Mouse (Mus musculus): ENCODE results near the gene Hip1r.

Gene Hip1r

DNA sequence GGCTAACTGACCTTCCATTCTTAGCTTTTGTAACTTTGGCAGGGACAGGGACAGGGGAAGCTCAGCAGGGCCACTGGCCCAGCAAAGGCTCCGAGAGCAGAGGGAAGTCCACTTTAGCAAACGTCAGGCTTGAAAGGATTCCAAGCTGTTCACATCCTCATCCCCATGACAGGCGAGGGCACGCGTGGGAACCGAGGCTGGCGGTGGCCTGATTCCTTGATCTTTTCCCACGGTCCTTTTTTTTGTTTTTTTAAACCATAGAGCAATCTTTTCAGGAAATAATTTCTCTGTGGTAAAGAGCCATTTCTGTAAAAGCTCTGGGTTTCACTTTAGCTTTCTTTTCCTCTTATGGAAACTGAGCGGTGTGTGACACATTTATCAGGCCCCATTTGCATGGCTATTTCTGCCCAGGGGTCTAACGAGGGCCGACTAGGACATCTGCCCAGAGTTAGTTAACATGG is 41.4 kb downstream of the Hip1r start:
- CTCF ChIA-PET, result interaction anchor here (0.6 to 1.2 kb wide), 4 partner anchors 9 to 97 kb away, joined by 3 to 5 read pairs (median 4); no protein-coding TSS in a partner anchor

DNA sequence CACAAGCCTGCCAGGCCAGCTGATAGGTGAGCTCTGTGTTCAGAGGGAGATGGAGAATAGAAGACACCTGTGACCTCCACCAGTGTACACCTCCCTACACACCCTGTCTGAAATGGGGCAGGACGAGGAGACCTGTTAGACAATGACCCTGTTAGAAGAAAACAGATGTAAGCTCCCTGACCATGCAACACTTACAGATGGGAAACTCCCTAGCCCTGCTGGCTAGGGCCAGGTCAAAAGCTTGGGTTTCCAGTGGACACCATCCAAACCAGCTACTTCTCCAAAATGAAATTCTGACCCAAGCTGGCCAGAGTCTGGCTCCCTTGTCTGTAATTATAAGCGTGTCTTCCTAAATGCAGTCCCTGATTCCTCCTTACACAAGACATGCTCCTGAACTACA is 42.3 kb downstream of the Hip1r start:
- CTCF ChIA-PET, result interaction anchor here (1.2 kb wide), 1 partner anchor 8 kb away, joined by 5 read pairs; no protein-coding TSS in a partner anchor

DNA sequence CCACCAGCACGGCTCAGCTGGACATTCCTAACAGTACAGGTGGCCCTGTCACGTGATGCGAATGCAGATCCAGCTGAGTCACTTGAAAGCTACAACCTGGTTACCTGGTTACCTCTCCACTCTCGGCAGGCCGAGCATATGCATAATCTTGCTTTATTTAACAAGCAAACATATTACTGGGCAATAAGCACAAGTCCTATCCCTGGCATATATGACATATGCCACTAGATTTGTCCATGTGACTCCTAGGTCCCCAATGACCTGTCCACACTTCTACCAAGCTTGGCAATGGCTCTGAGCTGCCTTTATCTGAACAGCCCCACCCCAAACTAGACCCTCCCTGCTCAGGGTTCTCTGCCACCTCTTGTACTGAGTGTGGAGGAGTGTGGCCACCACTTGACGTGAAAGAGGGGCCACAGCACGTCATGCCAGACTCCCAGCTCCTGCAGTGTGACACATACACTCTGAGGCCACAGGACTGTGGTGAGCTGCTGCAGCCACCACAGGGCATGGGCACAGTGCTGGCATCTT is 42.9 kb downstream of the Hip1r start:
- CTCF ChIA-PET, result interaction anchor here (0.6 kb wide), 1 partner anchor 66 kb away, joined by 3 read pairs; no protein-coding TSS in a partner anchor

DNA sequence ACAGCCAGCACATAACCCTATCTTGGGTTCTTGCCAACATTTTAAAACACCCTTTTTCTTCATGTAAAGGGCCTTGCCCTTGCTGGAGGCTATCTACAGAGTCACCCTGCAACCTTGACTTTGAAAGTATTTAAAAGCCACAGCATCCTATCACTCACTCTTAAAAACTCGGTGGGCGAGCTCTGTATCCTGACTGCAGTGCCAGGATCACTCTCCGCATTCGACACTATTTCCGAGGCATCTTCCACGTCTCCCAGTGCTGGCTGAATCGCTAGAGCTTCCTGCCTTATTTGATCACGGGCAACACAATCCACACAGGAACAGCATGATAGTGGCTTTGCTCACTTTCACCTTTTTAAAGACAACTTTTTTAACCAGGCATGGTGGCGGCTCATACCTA is 44.5 kb downstream of the Hip1r start:
- CTCF ChIA-PET, result interaction anchor here (0.5 to 1.9 kb wide), 2 partner anchors 14 to 22 kb away, joined by 4 read pairs; no protein-coding TSS in a partner anchor

DNA sequence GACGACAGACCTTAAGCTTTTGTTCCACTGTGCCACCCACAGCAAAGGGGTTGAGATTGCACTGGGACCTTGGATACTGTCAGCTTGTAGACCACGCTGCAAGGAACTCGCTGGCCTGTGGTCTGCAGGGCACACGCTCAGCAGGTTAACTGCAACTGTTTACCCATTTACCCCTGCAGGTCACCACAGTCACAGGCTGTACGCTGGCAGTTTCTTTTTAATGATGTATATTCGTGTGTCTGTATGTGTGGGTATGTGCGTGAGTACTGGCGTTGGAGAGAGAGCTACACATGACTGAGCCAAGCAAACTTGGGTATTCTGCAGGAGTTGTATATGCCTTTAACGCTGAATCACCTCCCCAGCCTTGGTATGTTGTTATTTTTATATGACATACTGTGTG is 45.2 kb downstream of the Hip1r start:
- CTCF ChIA-PET, result interaction anchor here (1.2 to 1.9 kb wide), 3 partner anchors 12 to 20 kb away, joined by 3 to 4 read pairs (median 3); no protein-coding TSS in a partner anchor

DNA sequence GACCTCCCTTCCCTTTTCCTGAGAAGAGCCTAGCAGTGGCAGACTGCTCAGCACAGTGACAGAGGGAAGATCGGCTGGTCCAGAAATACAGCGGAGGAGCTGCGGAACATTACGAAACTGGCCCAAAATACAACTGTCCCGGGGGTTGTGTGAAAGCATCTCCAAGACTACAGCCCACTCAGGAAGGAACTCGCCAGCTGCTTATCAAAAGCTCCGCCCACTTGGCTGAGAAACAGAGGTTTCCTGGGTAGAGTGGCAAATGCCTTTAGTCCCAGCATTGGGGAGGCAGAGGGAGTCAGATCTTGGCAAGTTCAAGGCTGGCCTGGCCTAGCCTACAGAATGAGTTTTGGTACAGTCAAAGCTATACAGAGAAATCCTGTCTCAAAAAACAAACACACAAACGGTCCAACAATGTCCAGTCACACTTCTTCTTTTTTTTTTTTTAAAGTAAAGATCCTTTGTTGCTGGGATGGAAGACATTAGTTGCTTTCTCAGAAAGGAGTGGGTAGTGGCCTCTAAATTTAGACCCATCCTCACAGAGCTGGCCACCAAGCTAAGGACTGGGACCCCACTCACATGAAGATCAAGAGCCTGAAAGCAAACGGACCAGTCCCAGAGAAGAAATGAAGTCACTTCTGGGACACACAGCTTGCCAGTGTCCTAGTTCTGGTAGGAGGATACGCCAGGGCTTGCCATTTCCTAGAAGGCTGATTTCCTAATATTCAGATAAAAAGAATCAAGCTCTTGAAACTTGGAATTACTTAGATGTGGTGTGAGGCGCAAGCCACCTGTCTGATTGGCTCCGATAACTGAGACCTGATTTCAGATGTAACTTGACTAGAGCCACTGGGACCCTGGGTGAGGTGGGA is 46.2 kb downstream of the Hip1r start:
- CTCF ChIA-PET, result interaction anchor here (1.2 to 1.3 kb wide), 2 partner anchors 11 to 21 kb away, joined by 3 read pairs; no protein-coding TSS in a partner anchor

DNA sequence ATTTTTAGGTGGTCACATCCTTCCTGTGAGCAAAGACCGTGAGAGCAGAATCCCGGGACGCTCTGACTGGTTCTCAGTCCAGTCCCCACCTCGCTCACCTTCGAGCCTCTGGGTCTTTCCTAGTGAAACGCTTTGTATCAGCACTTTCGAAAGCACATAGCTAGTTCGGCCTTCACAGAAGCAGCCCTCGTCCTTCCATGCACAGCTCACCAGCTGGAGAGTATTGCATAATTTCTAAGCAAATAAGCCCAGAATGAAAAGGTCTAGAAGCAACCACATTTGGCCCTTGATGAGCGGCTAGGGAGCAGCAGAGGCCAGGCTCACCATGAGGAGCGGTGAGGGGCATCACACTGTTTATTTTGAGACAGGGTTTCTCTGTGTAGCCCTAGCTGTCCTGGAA is 47.7 kb downstream of the Hip1r start:
- CTCF ChIA-PET, result interaction anchor here (0.7 to 1.4 kb wide), 2 partner anchors 10 to 15 kb away, joined by 3 to 5 read pairs; no protein-coding TSS in a partner anchor

DNA sequence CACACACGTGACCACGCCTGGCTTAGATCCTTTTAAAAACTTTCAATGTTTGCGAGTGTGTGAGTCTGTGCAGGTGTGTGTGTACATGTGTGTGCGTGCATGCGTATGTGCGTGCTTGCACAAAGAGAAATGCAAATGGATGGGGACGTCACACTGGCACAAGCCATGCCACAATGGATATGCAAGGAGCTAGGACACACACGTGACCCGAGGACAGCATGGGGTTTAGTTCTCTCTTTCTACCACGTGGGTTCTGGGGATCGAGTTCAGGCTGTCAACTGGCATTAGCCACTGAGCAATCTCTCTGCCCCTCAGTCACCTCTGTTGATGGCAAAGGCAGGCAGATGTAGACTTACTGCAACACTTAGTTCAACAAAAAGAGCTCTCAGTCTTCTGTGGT is 48.3 kb downstream of the Hip1r start:
- CTCF ChIA-PET, result interaction anchor here (0.6 to 1.4 kb wide), 3 partner anchors 10 to 346 kb away, joined by 3 to 5 read pairs (median 4); no protein-coding TSS in a partner anchor

DNA sequence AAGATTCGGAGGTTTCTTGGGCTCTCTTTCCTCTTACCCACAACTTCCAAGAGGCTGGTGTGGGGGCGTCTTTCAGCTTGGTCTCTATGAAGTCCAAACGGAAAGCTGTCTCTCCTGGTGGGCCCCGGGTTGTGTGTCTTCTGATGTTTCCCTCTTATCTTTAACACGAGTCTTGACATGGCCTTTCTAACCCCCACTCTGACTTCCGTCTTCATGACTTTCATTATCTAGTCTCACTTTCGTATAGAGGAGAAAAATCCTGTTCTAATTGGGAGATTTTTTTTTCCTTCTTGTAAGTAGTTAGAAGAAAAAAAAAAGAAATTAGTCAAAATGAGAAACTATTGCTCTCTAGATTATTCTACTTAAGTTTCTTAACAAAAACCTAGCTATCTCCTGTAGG is 48.9 kb downstream of the Hip1r start:
- CTCF ChIA-PET, result interaction anchor here (0.6 to 1.4 kb wide), 2 partner anchors 11 to 346 kb away, joined by 4 to 5 read pairs; no protein-coding TSS in a partner anchor

DNA sequence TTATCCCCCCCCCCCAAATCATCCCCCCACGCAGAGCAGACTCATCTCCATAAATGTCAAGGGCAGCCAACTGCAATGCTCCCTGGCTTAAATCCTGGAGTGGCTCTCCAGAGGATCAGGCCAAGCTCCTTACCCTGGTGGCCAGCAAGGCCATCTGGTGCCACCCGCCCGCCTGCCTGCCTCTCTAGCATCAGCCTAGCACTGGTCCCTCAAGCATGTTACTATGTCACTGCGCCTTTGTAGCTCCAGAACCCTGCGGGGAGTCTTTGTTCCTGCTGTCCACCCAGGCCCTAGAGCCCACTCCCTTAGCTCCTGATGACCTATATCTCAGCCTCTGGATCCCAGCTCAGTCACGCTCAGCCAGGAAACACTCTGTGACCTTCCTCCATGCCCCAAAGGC is 51.2 kb downstream of the Hip1r start:
- CTCF ChIA-PET, result interaction anchor here (0.6 to 1.3 kb wide), 2 partner anchors 10 to 14 kb away, joined by 5 to 16 read pairs; no protein-coding TSS in a partner anchor

DNA sequence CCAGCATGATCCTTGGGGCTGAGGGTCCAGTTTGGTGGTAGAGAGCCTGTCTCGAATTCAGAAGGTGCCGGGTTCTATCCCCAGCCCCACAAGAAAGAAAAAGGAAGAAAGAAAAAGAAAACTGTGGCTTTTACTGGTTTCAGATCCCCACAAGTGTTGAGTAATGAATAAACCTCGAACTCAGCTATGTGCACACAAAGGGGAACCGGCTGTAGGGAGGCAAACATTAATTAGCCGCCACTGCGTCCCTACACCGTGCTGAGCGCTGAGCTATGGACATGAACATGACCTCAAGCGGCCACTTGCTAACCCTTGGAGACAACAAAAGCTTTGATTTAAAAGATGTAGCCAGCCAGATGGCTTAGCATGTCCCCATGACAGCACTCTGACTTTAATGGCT is 51.7 kb downstream of the Hip1r start:
- CTCF ChIA-PET, result interaction anchor here (0.6 to 1.1 kb wide), 2 partner anchors 13 to 52 kb away, joined by 3 to 16 read pairs; no protein-coding TSS in a partner anchor

DNA sequence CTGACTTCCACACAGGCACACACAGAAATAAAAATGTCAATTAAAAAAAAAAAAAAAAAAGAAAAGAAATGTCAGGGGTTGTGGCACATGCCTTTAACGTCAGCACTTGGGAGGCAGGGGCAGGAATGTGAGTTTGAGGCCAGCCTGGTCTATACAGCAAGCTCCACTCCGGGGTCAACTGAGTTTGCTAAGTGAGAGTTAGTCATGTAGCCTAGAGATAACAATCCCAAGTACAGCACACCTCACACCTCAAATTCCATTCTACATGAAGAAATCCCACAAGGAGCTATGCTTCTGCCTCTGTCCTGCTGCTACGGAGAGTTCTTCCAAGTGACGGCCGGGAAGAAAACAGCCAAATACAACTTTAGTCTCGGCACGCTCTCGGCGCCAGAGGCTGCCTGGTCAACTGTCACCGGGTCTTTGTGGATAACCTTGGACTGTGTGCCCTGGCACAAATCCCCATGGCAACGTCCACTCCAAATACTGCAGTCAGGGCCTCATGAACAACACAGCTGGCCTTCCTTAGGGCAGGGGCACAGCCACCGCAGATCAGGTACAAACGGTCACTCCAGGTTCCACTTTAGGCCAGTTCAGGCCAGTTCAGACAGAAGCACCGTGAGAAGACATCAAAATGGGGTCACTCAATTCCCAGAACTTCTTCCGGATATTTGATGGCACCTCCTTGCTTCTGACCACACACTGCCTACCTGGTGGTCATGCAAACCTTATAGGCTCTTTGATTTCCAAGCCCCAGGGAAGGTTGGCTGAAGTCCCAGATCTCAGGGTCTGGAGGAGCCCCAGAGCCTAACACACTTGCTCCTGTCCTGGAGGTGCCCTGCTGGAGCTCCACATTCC is 52.4 kb downstream of the Hip1r start:
- CTCF ChIA-PET, result interaction anchor here (1.1 kb wide), 1 partner anchor 51 kb away, joined by 3 read pairs; no protein-coding TSS in a partner anchor

DNA sequence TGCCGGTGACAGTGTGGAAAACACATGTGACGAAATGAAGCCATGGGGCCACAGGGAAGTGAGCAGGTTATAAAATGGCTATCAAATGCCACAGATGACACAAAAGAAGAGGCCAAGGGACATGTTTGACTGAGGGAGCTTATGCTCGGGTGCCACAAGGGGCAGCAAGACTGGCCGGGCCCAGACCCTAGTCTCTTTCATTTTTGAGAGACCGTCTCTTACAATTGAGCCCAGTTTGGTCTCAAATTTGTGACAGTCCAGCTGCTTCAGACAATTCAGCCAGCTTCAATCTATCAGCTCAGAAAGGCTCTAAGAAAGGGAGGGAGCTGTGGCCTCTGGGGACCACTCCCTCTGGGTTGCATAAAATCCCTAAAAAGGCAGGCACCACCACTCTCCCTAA is 53.1 kb downstream of the Hip1r start:
- CTCF ChIA-PET, result no interaction called here

DNA sequence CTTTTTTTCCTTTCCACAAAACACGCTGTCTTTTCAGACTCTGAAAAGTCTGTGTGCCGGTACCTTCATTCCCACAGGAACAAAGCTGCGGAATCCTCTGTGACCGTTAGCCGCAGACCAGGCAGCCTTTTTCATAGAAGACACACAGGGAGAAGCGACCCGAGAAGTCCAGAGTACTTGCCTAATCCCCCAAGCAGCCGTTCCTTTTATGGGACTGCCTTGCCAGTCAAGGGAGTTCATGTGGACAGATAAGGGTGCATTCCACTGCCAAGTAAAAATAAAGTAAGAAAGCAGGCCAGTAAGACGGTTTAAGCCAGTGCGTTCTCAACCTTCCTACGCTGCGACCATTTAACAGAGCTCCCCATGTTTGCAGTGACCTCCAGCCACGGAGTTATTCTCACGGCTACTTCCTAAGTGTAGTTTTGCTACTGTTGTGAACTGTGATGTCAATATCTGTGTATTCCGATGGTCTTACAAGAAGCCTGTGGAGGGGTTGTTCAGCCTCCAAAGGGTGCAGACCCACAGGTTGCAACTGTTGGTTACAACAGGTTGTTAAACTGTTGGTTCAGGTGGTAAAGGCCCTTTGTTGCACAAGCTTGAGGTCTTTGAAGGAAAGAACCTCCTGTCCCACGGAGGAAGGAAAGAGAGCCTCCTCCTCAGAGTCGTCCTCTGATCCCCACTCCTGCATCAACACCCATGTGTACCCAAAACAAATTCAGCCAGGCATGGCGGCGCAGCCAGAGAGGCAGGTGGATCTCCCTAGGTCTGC is 54.5 kb downstream of the Hip1r start:
- CTCF ChIA-PET, result interaction anchor here (0.7 kb wide), 1 partner anchor 14 kb away, joined by 3 read pairs; no protein-coding TSS in a partner anchor

DNA sequence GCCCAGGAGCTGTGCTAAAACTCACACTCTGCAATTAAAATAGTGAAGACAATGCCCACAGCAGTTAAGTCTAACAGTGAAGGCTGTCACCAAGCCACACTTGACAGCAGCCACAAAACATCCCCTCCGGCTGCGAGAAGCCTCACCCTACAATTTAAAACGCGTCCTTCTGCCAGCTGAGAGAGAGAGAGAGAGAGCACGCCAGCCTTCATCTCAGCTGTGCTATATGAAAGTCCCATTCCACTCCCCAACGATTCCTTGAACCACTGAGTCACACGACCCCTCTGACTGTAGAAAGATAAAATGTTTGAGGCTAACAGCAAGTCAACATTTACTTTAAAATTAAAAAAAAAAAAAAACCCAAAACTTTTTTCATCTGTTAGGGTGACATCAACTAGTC is 55.3 kb downstream of the Hip1r start:
- CTCF ChIA-PET, result no interaction called here

DNA sequence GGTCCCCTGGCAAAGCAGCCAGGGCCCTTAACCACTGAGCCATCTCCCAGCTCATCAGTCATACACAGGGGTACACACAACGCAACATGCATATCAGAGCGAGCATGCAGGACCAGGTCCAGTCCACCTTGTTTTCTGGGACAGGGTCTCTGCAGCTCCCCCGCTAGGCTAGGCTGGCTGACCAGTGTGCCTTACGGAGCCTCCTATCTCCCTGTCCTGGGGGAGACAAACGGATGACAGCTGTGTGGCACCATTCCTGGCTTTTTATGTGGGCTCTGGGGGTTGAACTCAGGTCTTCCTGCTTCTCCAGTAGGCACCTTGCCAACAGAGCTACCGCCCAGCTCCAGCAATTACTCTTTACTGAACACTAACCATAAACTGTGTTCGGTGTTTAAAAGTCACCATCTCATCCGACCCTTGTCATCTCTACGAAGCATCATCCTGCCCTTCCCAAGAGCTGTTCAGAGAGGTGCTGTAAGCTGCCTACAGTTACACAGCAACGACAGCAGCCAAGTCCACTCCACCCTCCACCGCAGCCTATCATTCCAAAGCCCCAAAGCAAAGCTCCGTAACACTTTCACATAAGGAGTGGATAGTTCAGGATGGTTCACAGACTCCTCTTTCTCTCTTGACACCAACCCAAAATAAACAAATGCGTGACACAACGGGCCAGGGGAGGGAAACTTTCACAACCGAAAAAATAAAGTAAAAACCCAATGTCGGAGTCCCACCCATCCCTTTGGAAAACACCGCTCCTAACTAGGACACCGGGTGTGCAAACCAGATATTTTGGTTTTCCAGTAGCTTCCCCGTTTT is 56.0 kb downstream of the Hip1r start:
- CTCF ChIA-PET, result no interaction called here

DNA sequence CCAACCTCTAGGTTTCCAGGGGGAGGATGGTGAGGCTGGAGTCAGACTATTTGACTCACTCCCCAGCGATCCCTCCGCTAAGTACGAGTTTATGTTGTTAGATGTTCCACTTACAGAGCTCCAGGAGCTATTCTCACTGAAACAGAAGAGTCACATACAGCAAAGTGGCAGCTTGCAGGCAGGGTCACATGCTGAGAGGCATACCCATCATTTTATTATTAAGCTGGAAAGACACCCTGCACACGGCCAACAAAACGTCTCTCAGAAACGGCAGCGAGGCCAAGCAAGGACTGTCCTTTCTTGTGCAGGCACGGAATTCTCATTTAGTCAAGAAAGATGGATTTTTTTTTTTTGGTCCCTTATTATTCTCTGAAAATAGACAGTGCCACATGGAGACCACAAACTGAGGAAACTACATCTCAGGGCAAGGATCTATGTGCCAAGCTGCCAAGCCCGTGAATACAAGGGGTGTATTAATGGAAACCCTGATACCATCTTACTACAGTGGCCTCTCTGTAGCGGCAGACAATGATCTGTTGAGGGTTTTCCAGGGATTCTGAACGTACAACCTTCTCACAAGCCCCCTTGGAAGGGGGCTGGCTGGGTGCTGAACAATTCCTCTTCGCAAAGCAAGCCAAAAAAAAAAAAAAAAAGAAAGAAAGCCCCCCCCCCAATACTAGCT is 57.1 kb downstream of the Hip1r start:
- CTCF ChIA-PET, result interaction anchor here (0.7 to 1.3 kb wide), 2 partner anchors 11 to 17 kb away, joined by 3 to 17 read pairs; no protein-coding TSS in a partner anchor

DNA sequence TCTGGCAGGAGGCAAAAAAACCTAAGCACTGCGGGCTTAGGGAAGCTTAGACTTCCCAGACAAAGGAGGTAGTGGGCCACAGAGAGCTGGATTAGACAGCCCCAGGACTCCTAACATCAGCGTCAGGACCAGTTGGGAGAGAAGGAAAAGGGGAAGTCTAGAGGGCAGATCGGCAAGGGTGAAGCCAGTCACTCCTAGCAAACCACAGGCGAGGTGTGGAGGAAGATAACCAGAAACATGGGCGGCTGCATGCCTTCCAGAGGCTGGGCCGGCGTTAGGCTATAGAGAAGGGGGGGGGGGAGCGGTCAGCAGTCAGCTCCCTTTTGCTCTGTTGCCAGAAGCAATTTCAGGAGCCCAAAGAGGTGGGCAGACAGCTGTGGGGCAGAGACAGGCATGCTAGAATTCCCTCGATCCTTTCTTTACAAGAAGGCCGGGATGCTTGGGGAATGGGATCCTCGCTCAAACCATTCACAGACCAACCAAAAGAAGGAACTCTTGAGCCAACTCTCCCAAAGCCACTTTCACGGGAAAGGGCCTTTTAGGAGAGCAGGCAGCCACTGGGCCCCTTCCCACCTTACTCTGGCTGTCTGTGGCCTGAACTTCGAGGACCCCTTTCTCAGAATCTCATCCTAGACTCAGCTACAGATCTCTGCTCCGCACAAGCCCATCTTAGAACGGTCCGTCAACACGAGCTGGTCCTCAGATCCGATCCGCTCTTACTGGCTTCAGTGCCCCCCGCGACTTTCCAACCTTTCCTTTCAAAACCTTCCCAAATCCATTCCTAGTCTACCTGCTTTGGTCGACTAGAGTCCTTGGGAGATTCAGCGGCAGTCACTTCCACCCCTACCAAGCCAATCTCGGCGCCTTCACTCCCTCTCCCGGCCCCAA is 57.9 kb downstream of the Hip1r start:
- CTCF ChIA-PET, result interaction anchor here (0.6 to 1.3 kb wide), 4 partner anchors 12 to 54 kb away, joined by 3 to 17 read pairs (median 4); no protein-coding TSS in a partner anchor
